Mouse (Mus musculus): ENCODE measurements at regions not wholly inside any gene's neighbourhood (a gene's known extent, or its start where the extent isn't known, plus 50 kb on each side); places are given as distances from the start of the nearest gene placed in this dataset. TPM values are rescaled to one million over a fixed set of nuclear protein-coding genes. Genes with fewer than 3 reads are reported as not detected.

Small RNAs in the stretch of these regions (microRNA-seq; reads per million reads assigned to microRNA genes)
- gene Gm22118: not detected
